Mouse (Mus musculus) hematopoietic stem cell, adult 5-6 weeks (primary cell): ENCODE results near the gene Mfsd2b. TPM values are rescaled to one million over a fixed set of nuclear protein-coding genes. Genes with fewer than 3 reads are reported as not detected.

Experiments used
- ATAC-seq, 2 experiments: fragments of 125-278 bp in 1 of 2; replicated peaks in 1 of 2; 2 replicates each; pipeline ENCODE4 v1.8.0; 2016 to 2017; ENCODE audit warnings: inconsistent platforms in 2 of 2, mild to moderate bottlenecking in 2 of 2, moderate number of reproducible peaks in 2 of 2, low read depth in 1 of 2, moderate TSS enrichment in 1 of 2; ENCODE audit not compliant: low FRiP score in 2 of 2, poor library complexity in 2 of 2, severe bottlenecking in 2 of 2, insufficient read depth in 1 of 2, low TSS enrichment in 1 of 2
- total RNA-seq: library from RNA; stranded (forward); fragments of 172-1452, 232-1000 nt; gene quantifications from 2 replicates; pipeline ENCODE4 v1.2.3, GENCODE M21; 2017

Mfsd2b gene
- total RNA-seq, 1 experiment from 2014 or later: 22.7 TPM

GRCm38 (mm10) chr12:4882086-4882485 lies 7.9 kb upstream of the Mfsd2b start:
- ATAC-seq: no peak

- no peak for ATAC-seq
Measured at GRCm38 (mm10) chr12:4879048-4879447, 4.9 kb upstream of the Mfsd2b start.

- 0 out of 4 replicates have a peak, but pooled peaks of 1 of the 2 experiments have one; percentile 24 for ATAC-seq
Measured at GRCm38 (mm10) chr12:4878296-4878783, 4.2 kb upstream of the Mfsd2b start.

- no peak for ATAC-seq
Measured at GRCm38 (mm10) chr12:4875623-4876022, 1.5 kb upstream of the Mfsd2b start.

GRCm38 (mm10) chr12:4873531-4873930 lies 628 bp downstream of the Mfsd2b start:
- ATAC-seq: no peak

- peak in 1 of 2 experiments; percentile 36; a peak in 1 of 4 replicates for ATAC-seq
Measured at GRCm38 (mm10) chr12:4872983-4873477, 1.1 kb downstream of the Mfsd2b start.

- ATAC-seq: no peak
Measured at GRCm38 (mm10) chr12:4872273-4872672, 1.9 kb downstream of the Mfsd2b start.

- no peak for ATAC-seq
Measured at GRCm38 (mm10) chr12:4871260-4871659, 2.9 kb downstream of the Mfsd2b start.

- no peak for ATAC-seq
Measured at GRCm38 (mm10) chr12:4868924-4869323, 5.2 kb downstream of the Mfsd2b start.

GRCm38 (mm10) chr12:4864338-4864690 lies 9.8 kb downstream of the Mfsd2b start:
- no peak for ATAC-seq

- no peak for ATAC-seq
Measured at GRCm38 (mm10) chr12:4863654-4864337, 10.4 kb downstream of the Mfsd2b start.

- no peak for ATAC-seq
Measured at GRCm38 (mm10) chr12:4862672-4863071, 11.5 kb downstream of the Mfsd2b start.

- ATAC-seq: no peak
Measured at GRCm38 (mm10) chr12:4859241-4859914, 14.8 kb downstream of the Mfsd2b start.

GRCm38 (mm10) chr12:4856834-4857233 lies 17.3 kb downstream of the Mfsd2b start:
- no peak for ATAC-seq

- ATAC-seq: no peak
Measured at GRCm38 (mm10) chr12:4856160-4856559, 18.0 kb downstream of the Mfsd2b start.

GRCm38 (mm10) chr12:4843741-4844140 lies 30.4 kb downstream of the Mfsd2b start:
- peak; percentile 29 to 32; a peak in 2 of 4 replicates for ATAC-seq

GRCm38 (mm10) chr12:4842890-4843597 lies 31.1 kb downstream of the Mfsd2b start, which contains the start of gene Wdcp:
Gene Wdcp (plus strand): TSS chr12:4843303.
- peak; percentile 90 to 91 for ATAC-seq

- no peak for ATAC-seq
Measured at GRCm38 (mm10) chr12:4842456-4842855, 31.7 kb downstream of the Mfsd2b start.
